Mouse (Mus musculus): ENCODE data around the gene Nfib. TPM values are rescaled to one million over a fixed set of nuclear protein-coding genes. Genes with fewer than 3 reads are reported as not detected.

The Nfib gene
- polyA plus RNA-seq, 1 experiment from 2014 or later = 60.1 TPM

DNA sequence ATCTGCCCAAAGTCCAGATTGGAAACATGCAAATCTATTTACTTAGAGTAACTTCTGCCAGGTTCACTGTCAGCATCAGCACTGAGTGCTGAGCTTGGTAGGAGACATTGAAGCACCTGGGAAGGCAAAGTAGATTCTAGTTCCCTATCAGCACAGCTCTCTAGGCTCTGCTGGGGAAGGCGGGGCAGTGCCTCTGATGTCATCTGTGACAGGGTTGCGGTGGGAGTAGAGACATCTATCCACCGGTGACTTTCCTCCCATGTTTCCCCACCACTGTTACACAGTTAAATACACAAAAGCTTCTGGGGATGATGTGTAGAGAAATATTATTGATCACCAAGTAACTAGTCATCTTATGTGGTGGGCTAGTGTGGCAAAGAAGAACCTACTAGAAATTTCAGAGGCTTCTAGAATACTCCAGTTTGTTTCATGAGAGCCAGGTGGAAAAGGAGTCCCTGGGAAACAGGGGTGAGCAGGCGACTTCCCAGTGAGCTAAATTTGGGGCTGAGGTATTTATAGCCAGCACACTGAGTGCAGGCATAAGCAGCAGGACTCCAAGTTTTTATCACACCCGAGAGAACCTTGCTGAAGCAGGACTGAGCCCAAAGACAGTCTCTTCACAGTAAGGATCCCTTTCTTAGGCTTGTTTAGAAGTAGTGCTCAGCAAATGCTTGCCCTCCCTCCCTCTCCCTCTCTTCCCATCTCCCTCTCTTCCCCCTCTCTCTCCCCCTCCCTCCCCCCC, 9.6 kb downstream of the Nfib start:
- Histone ChIP-seq H3K4me2 (ENCODE audit: low read depth, low read length) (no peak overlapping the region), H3K36me3 (ENCODE audit: control insufficient read depth, insufficient read depth, low read length) (no peaks in the 10 kb centered on the region), H3K4me1 (ENCODE audit: control insufficient read depth, insufficient read depth, low read length) (peaks cover 8% of the 10 kb centered on the region), H3K9ac (ENCODE audit: low read length) (no peak overlapping the region), H3K27me3 (ENCODE audit: control insufficient read depth, insufficient read depth, low read length) (no peaks in the 10 kb centered on the region), H3K9me3 (replicated peaks; ENCODE audit: control insufficient read depth, low read length) (no peaks in the 10 kb centered on the region), H3K27ac (ENCODE audit: low read length) (no peak overlapping the region), H3K4me3 (replicated peaks; ENCODE audit: low read length) (no peak overlapping the region)
- ATAC-seq (ENCODE audit: insufficient read depth, low FRiP score) = no peak
- WGBS = 62% methylated on average over 5 of the region's 5 CpGs

DNA sequence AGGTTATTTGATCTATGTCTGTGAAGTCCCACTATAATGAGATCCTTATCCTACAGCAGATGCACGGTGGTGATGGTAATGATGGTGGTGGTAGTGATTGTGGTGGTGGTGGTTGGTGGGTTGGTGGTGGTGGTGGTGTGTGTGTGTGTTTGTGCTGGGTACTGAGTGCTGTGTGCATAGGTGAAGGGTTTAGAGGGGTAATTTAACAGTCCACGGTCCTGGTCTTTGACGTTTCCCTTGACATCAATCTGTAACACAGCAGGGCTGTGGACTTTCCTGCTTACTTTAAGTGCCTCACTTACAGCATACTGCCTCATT, 13.6 kb downstream of the Nfib start:
- Histone ChIP-seq H3K9me3 (replicated peaks; ENCODE audit: control insufficient read depth, low read length) (no peaks in the 10 kb centered on the region), H3K4me3 (replicated peaks; ENCODE audit: low read length) (no peak overlapping the region), H3K27me3 (ENCODE audit: control insufficient read depth, insufficient read depth, low read length) (no peaks in the 10 kb centered on the region), H3K27ac (ENCODE audit: low read length) (no peak overlapping the region), H3K36me3 (ENCODE audit: control insufficient read depth, insufficient read depth, low read length) (no peaks in the 10 kb centered on the region), H3K4me1 (ENCODE audit: control insufficient read depth, insufficient read depth, low read length) (peaks cover 11% of the 10 kb centered on the region), H3K9ac (ENCODE audit: low read length) (no peak overlapping the region), H3K4me2 (ENCODE audit: low read depth, low read length) (no peak overlapping the region)
- ATAC-seq (ENCODE audit: insufficient read depth, low FRiP score) = no peak
- 17% methylated on average over 3 of the region's 3 CpGs for WGBS

DNA sequence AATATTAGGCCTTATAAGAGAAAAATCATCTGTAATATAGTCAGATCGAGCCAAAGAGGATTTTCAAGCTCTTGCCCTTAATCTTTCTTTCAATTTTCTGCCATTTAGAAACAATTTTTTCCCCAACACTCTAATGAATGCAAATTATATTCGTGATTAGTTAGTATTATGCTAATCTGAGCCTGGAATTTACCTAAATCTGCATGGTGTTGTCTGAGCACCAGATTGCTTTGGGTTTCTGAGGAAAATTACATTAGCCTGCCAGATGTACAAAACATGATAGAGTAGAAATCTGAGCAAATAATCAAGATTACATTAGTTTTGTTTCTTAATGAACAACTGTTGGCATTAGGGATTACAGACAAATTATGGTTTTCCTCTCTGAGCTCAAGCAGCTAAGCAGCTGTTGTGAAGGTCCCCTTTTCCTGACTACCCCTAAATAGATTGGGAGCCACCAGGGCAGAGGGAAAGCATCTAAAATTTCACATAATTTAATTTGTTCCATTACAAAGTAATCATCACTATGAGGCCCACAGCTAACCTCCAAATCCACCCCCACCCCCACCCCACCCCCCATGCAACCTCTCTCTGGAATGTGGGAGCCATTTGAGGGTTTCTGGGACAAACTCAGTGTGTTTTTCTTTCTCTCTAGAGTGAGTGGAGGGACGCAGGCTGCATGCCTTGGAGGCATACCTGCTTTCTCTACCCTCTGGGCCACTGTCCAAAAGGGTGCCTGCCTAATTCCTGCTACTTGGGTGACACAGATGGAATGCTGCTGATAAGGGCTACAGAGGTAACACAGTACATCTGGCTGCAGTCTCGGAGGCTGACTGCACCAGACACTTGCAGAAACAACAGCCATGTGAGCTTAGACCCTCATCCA, 14.2 kb downstream of the Nfib start:
- no peak for ATAC-seq (ENCODE audit: insufficient read depth, low FRiP score)
- WGBS = 47% methylated on average over 4 of the region's 4 CpGs
- no peak overlapping the region for H3K4me3 ChIP-seq (replicated peaks; ENCODE audit: low read length)
- no peak overlapping the region for H3K4me2 ChIP-seq (ENCODE audit: low read depth, low read length)
- H3K9me3 ChIP-seq (replicated peaks; ENCODE audit: control insufficient read depth, low read length) = no peaks in the 10 kb centered on the region
- H3K27me3 ChIP-seq (ENCODE audit: control insufficient read depth, insufficient read depth, low read length) = no peaks in the 10 kb centered on the region
- H3K4me1 ChIP-seq (ENCODE audit: control insufficient read depth, insufficient read depth, low read length) = peaks cover 11% of the 10 kb centered on the region
- no peaks in the 10 kb centered on the region for H3K36me3 ChIP-seq (ENCODE audit: control insufficient read depth, insufficient read depth, low read length)
- H3K9ac ChIP-seq (ENCODE audit: low read length) = no peak overlapping the region
- H3K27ac ChIP-seq (ENCODE audit: low read length) = no peak overlapping the region

DNA sequence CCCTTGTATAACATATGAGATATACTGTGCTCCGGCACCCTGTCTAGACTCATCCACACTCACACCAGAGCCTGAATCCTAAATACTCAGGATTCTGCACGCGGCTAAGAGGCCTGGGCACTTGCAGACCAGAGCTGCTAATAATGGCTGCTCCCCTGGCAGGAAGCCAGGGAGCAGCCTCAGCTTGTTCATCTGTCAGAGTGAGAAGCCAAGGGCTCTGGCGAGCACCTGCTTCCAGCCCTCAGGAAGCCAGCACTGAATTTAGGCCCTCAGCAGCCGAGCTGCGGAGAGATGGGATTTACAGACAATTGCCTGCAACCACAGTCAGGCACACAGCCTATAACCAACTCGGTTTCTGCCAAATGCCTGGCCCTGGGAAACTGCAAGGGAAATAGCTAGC, 15.3 kb downstream of the Nfib start:
- Histone ChIP-seq H3K9me3 (replicated peaks; ENCODE audit: control insufficient read depth, low read length) (no peaks in the 10 kb centered on the region), H3K9ac (ENCODE audit: low read length) (no peak overlapping the region), H3K36me3 (ENCODE audit: control insufficient read depth, insufficient read depth, low read length) (no peaks in the 10 kb centered on the region), H3K4me3 (replicated peaks; ENCODE audit: low read length) (no peak overlapping the region), H3K27ac (ENCODE audit: low read length) (no peak overlapping the region), H3K4me2 (ENCODE audit: low read depth, low read length) (no peak overlapping the region), H3K4me1 (ENCODE audit: control insufficient read depth, insufficient read depth, low read length) (peaks cover 11% of the 10 kb centered on the region), H3K27me3 (ENCODE audit: control insufficient read depth, insufficient read depth, low read length) (no peaks in the 10 kb centered on the region)
- 38% methylated on average over 7 of the region's 7 CpGs for WGBS
- ATAC-seq (ENCODE audit: insufficient read depth, low FRiP score) = peak; percentile 69; the same call in 1 of the 2 replicates

DNA sequence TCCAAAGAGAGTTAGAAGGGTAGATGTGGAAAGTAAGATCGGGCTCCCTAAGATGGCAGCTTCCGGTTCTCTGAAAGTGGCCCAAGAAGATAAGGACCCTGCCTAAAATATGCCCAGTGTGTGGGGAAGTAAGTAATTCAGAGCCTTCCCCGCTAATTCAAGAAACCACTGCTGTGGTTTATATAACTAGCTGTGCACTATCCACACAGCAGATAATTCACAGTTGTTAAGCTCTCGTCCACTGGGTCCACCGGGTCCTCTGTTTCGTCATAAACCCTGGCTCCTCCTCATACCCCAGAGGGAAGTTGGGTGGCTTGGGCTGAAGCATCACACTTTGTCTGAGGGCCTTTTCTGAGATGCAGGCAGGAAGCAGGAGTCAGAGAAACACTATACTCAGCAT, 19.5 kb downstream of the Nfib start:
- WGBS = 89% methylated on average over 6 of the region's 6 CpGs
- H3K9ac ChIP-seq (ENCODE audit: low read length) = no peak overlapping the region
- H3K27ac ChIP-seq (ENCODE audit: low read length) = no peak overlapping the region
- no peaks in the 10 kb centered on the region for H3K27me3 ChIP-seq (ENCODE audit: control insufficient read depth, insufficient read depth, low read length)
- no peaks in the 10 kb centered on the region for H3K9me3 ChIP-seq (replicated peaks; ENCODE audit: control insufficient read depth, low read length)
- H3K4me3 ChIP-seq (replicated peaks; ENCODE audit: low read length) = no peak overlapping the region
- H3K4me1 ChIP-seq (ENCODE audit: control insufficient read depth, insufficient read depth, low read length) = peaks cover 5% of the 10 kb centered on the region; the same call in 1 of the 2 replicates
- no peak overlapping the region for H3K4me2 ChIP-seq (ENCODE audit: low read depth, low read length)
- H3K36me3 ChIP-seq (ENCODE audit: control insufficient read depth, insufficient read depth, low read length) = no peaks in the 10 kb centered on the region
- ATAC-seq (ENCODE audit: insufficient read depth, low FRiP score) = no peak

DNA sequence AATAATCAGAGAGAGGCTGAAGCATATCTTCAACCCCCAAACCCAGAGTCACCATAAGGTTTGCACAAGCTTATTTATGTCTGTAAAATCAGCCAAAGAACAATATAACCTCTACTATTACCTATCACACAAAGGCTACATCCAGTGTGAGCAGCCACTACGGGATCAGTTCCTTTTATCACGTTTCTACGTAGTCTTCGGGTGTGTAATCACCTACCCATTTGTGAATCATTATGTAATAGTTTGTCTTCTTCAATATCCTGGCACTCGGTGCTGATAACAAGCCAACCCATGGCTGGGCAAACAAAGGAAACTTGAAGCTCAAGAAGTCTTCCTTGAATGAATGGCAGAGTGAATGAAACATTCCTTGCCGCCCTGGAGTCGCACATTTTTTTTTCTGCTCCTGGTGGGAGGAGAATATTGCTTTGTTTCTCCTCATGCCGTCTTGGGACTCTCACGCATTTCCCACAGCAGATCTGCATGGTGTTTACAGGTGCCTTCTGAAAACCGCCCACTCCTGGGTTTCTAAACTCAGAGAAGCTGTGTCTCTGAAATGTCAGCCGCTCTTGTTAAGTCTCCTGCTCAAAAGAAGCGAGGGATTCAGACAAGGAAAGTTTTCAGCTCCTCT, 21.3 kb downstream of the Nfib start:
- H3K4me2 ChIP-seq (ENCODE audit: low read depth, low read length) = no peak overlapping the region

DNA sequence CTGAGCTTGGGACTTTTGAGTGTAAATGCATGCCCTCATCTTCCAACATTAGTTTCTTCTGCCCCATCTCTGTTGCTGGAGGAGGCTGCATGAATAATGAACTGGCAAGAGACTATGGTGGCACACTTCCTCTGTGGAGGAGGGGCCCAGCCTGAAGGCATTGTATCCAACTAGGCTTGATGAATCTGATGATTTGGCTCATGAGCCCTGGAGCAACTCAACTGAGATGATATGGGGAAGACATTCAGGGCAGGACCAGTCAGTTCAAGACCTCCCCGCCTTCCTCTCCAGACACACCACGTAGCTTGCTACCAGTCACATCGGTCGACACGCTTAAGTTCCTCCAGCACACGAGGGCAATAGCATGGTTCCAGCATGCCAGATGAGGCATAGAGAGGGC, 22.0 kb downstream of the Nfib start:
- Histone ChIP-seq H3K4me3 (replicated peaks; ENCODE audit: low read length) (no peak overlapping the region), H3K27ac (ENCODE audit: low read length) (no peak overlapping the region), H3K9me3 (replicated peaks; ENCODE audit: control insufficient read depth, low read length) (no peaks in the 10 kb centered on the region), H3K36me3 (ENCODE audit: control insufficient read depth, insufficient read depth, low read length) (no peaks in the 10 kb centered on the region), H3K4me2 (ENCODE audit: low read depth, low read length) (no peak overlapping the region), H3K9ac (ENCODE audit: low read length) (no peak overlapping the region), H3K4me1 (ENCODE audit: control insufficient read depth, insufficient read depth, low read length) (no peaks in the 10 kb centered on the region), H3K27me3 (ENCODE audit: control insufficient read depth, insufficient read depth, low read length) (no peaks in the 10 kb centered on the region)
- ATAC-seq (ENCODE audit: insufficient read depth, low FRiP score) = no peak
- WGBS = 86% methylated on average over 6 of the region's 6 CpGs

More for the DNA sequence above, 21.3 kb downstream of the Nfib start:
- Histone ChIP-seq H3K4me3 (replicated peaks; ENCODE audit: low read length) (no peak overlapping the region), H3K9me3 (replicated peaks; ENCODE audit: control insufficient read depth, low read length) (no peaks in the 10 kb centered on the region), H3K36me3 (ENCODE audit: control insufficient read depth, insufficient read depth, low read length) (no peaks in the 10 kb centered on the region), H3K4me1 (ENCODE audit: control insufficient read depth, insufficient read depth, low read length) (no peaks in the 10 kb centered on the region), H3K27ac (ENCODE audit: low read length) (no peak overlapping the region), H3K9ac (ENCODE audit: low read length) (no peak overlapping the region), H3K27me3 (ENCODE audit: control insufficient read depth, insufficient read depth, low read length) (no peaks in the 10 kb centered on the region)
- peak; percentile 64; the same call in 1 of the 2 replicates for ATAC-seq (ENCODE audit: insufficient read depth, low FRiP score)
- 54% methylated on average over 12 of the region's 12 CpGs for WGBS

DNA sequence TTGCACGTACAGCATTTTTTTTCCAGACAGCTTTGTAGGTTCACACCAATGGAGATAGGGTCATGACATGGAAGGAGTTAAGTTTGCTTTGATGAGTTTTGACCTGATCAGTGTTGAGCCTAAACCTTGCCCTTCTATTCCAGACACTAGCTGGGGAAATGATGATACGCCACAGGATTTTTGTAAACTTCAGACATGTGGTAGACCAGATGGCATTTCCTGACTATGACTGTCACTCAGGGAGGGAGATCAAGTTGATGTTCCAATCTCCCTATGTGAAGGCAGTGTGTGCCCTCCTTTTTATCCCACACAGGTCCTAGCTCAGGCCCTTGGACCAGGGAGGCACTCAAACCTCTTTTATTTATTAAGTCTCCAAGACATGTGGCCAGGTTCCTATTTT, 29.4 kb downstream of the Nfib start:
- 75% methylated on average over 2 of the region's 2 CpGs for WGBS
- no peak overlapping the region for H3K4me2 ChIP-seq (ENCODE audit: low read depth, low read length)
- H3K27me3 ChIP-seq (ENCODE audit: control insufficient read depth, insufficient read depth, low read length) = no peaks in the 10 kb centered on the region
- H3K36me3 ChIP-seq (ENCODE audit: control insufficient read depth, insufficient read depth, low read length) = no peaks in the 10 kb centered on the region
- H3K9me3 ChIP-seq (replicated peaks; ENCODE audit: control insufficient read depth, low read length) = no peaks in the 10 kb centered on the region
- H3K9ac ChIP-seq (ENCODE audit: low read length) = no peak overlapping the region
- no peak for ATAC-seq (ENCODE audit: insufficient read depth, low FRiP score)
- no peak overlapping the region for H3K27ac ChIP-seq (ENCODE audit: low read length)
- H3K4me3 ChIP-seq (replicated peaks; ENCODE audit: low read length) = no peak overlapping the region
- H3K4me1 ChIP-seq (ENCODE audit: control insufficient read depth, insufficient read depth, low read length) = no peaks in the 10 kb centered on the region

DNA sequence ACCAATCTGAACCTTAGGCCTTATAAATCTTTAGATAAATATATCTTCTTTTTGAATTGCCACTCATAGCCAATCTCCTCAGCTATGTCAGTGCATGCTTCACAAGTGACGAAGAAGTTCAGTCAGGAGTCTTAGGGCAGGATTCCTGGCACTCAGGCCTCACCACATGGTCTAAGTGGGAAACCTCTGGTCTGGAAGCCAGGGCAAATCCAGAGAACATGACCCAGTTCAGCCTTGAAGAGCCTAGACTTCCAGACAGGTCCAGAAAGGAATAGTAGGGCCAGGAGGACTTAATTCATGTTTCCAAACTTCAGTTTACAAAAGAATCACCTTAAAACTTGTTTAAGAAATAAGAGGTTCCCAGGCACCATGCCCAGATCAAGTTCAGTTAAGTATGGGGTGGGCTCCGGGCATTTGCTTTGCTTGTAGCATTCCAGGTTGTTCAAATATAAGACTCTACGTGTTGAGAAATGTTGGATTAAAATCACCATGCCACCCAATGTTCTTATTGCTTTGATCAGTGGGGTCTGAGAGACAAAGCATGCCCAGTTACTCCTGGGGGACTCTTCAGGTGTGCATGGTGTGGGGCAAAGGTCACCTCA, 38.2 kb downstream of the Nfib start:
- Histone ChIP-seq H3K27me3 (ENCODE audit: control insufficient read depth, insufficient read depth, low read length) (no peaks in the 10 kb centered on the region), H3K9me3 (replicated peaks; ENCODE audit: control insufficient read depth, low read length) (no peaks in the 10 kb centered on the region), H3K27ac (ENCODE audit: low read length) (no peak overlapping the region), H3K9ac (ENCODE audit: low read length) (no peak overlapping the region), H3K4me2 (ENCODE audit: low read depth, low read length) (no peak overlapping the region), H3K36me3 (ENCODE audit: control insufficient read depth, insufficient read depth, low read length) (no peaks in the 10 kb centered on the region), H3K4me3 (replicated peaks; ENCODE audit: low read length) (no peak overlapping the region), H3K4me1 (ENCODE audit: control insufficient read depth, insufficient read depth, low read length) (no peaks in the 10 kb centered on the region)
- ATAC-seq (ENCODE audit: insufficient read depth, low FRiP score) = no peak
- WGBS = 72% methylated on average over 3 of the region's 3 CpGs
